Mouse (Mus musculus) lung, postnatal 10 days (tissue): ENCODE results near the gene Lztr1.

Experiments
- DNase-seq: peaks from one replicate; pipeline ENCODE4 v3.0.0; 2021

Gene Lztr1

GRCm38 (mm10) chr16:17558811-17559210 lies 50.3 kb downstream of the Lztr1 start:
- DNase-seq: no peak

- DNase-seq: no peak
These were observed 51.0 kb downstream of the Lztr1 start for GRCm38 (mm10) chr16:17559396-17560027.

GRCm38 (mm10) chr16:17561128-17561750 lies 52.8 kb downstream of the Lztr1 start, which contains the start of gene Lrrc74b:
Gene Lrrc74b (minus strand): TSS chr16:17561247.
- peak; percentile 92 for DNase-seq

- DNase-seq: peak; percentile 80
These were observed 53.3 kb downstream of the Lztr1 start, which contains the start of gene P2rx6 for GRCm38 (mm10) chr16:17561751-17562208. Gene P2rx6 (plus strand): TSS chr16:17561885.

GRCm38 (mm10) chr16:17563580-17563979 lies 55.1 kb downstream of the Lztr1 start:
- no peak for DNase-seq

GRCm38 (mm10) chr16:17564221-17564620 lies 55.7 kb downstream of the Lztr1 start:
- DNase-seq: no peak

GRCm38 (mm10) chr16:17564771-17565170 lies 56.3 kb downstream of the Lztr1 start:
- no peak for DNase-seq

- DNase-seq: peak; percentile 25
These were observed 57.7 kb downstream of the Lztr1 start for GRCm38 (mm10) chr16:17566186-17566585.
